Mouse (Mus musculus) left cerebral cortex, adult 6 months (tissue): ENCODE measurements around the gene Serpina16. TPM values are rescaled to one million over a fixed set of nuclear protein-coding genes. Genes with fewer than 3 reads are reported as not detected.

Experiments
- long read RNA-seq, 2 experiments: library from polyadenylated mRNA; unstranded; transcript quantifications; one replicate each; pipeline ENCODE4 v2.0.0; 2019 to 2020
- polyA plus RNA-seq: library from polyadenylated mRNA; unstranded; fragments of <200 nt; fragmentation: Nextera tagmentation; gene quantifications from 2 replicates; pipeline ENCODE4 v1.2.3, GENCODE M21; 2021

Gene Serpina16
- not detected in 2 replicates for polyA plus RNA-seq
- long read RNA-seq, experiment 1 = 0 reads
- long read RNA-seq, experiment 2 = 0 reads

GRCm38 (mm10) chr12:103676039-103676438 lies at the start of gene Serpina16:
Serpina16 (minus strand) TSS chr12:103676139.

GRCm38 (mm10) chr12:103695429-103695828 lies 19.5 kb upstream of the Serpina16 start, which contains the start of gene Serpina1f:
Serpina1f (minus strand) TSS chr12:103695529.

GRCm38 (mm10) chr12:103656848-103657626 lies 18.9 kb downstream of the Serpina16 start, which contains the start of gene Serpina6:
Serpina6 (minus strand) TSS chr12:103657212.

GRCm38 (mm10) chr12:103631203-103631612 lies 44.7 kb downstream of the Serpina16 start, which contains the start of gene Serpina10:
Serpina10 (minus strand) TSS chr12:103631444.

Other genes starting within 250 kb of the Serpina16 start
- 107 and 110 TPM in 2 replicates for gene Ifi27, start 241.9 kb downstream of the Serpina16 start, polyA plus RNA-seq
- 17.9 and 44.5 TPM in 2 replicates for gene Ifi27l2a, start 232.5 kb downstream of the Serpina16 start, polyA plus RNA-seq
- gene Ifi27l2b, start 218.9 kb downstream of the Serpina16 start, polyA plus RNA-seq = 0.30 TPM in 1 of 2 replicates, not detected in the other
- 5.2 and 9.5 TPM in 2 replicates for gene Ppp4r4, start 143.9 kb downstream of the Serpina16 start, polyA plus RNA-seq
- not detected in 2 replicates for gene Serpina10, start 44.7 kb downstream of the Serpina16 start, polyA plus RNA-seq
- not detected in 2 replicates for gene Serpina6, start 18.9 kb downstream of the Serpina16 start, polyA plus RNA-seq
- not detected in 2 replicates for gene Serpina1f, start 19.4 kb upstream of the Serpina16 start, polyA plus RNA-seq
- gene Serpina1d, start 97.5 kb upstream of the Serpina16 start, polyA plus RNA-seq = not detected in 2 replicates
- not detected in 2 replicates for gene Serpina1b, start 154.2 kb upstream of the Serpina16 start, polyA plus RNA-seq
- gene Serpina1a, start 187.4 kb upstream of the Serpina16 start, polyA plus RNA-seq = not detected in 2 replicates
- not detected in 2 replicates for gene Serpina1c, start 228.7 kb upstream of the Serpina16 start, polyA plus RNA-seq